Mouse (Mus musculus) intestine, embryonic 14.5 days (tissue): ENCODE data around the gene Ggcx. TPM values are rescaled to one million over a fixed set of nuclear protein-coding genes. Genes with fewer than 3 reads are reported as not detected.
A peak's percentile ranks its signal among the peaks of the same experiment; 100 is the strongest.
"Not testable (repeated sequence)": the region's sequence is repeated elsewhere in the genome, so short reads cannot be mapped to it uniquely, and the experiment has no call there.

ENCODE experiments used
- ATAC-seq: fragments of 200-750 bp; cut with Nextera tagmentation; replicated peaks from 2 replicates; pipeline ENCODE4 v1.8.0; 2017; ENCODE audit warnings: low read depth, moderate number of reproducible peaks, moderate TSS enrichment, moderate library complexity; ENCODE audit not compliant: low FRiP score, low TSS enrichment
- DNase-seq: peaks from one replicate; pipeline ENCODE4 v3.0.0-alpha.2; 2018; ENCODE audit warnings: low spot score
- H3K27ac ChIP-seq: fragments of 300-500 bp; sonication (generic); 2 replicates; pipeline ENCODE4 v1.5.1; 2014; ENCODE audit warnings: low read depth, mild to moderate bottlenecking, control low read depth
- H3K27me3 ChIP-seq: fragments of 300-500 bp; sonication (generic); replicated peaks from 2 replicates; pipeline ENCODE4 v1.6.1; 2014; ENCODE audit warnings: low read length, control low read depth; ENCODE audit not compliant: control insufficient read depth, insufficient read depth
- H3K36me3 ChIP-seq: fragments of 300-500 bp; sonication (generic); 2 replicates; pipeline ENCODE4 v1.6.1; 2014; ENCODE audit warnings: low read length, control low read depth; ENCODE audit not compliant: control insufficient read depth, insufficient read depth
- H3K4me1 ChIP-seq: fragments of 300-500 bp; sonication (generic); replicated peaks from 2 replicates; pipeline ENCODE4 v1.6.1; 2014; ENCODE audit warnings: low read length, control low read depth, mixed read lengths; ENCODE audit not compliant: control insufficient read depth, insufficient read depth
- H3K4me2 ChIP-seq: fragments of 300-500 bp; sonication (generic); 2 replicates; pipeline ENCODE4 v1.6.1; 2014; ENCODE audit warnings: low read length
- H3K4me3 ChIP-seq: fragments of 300-500 bp; sonication (generic); 2 replicates; pipeline ENCODE4 v1.5.1; 2014; ENCODE audit warnings: low read depth, low read length, control low read depth, mixed read lengths
- H3K9ac ChIP-seq: fragments of 300-500 bp; sonication (generic); 2 replicates; pipeline ENCODE4 v1.6.1; 2014; ENCODE audit warnings: mild to moderate bottlenecking, low read length
- H3K9me3 ChIP-seq: fragments of 300-500 bp; sonication (generic); 2 replicates; pipeline ENCODE4 v1.6.1; 2016; ENCODE audit warnings: low read length, control low read depth; ENCODE audit not compliant: control insufficient read depth
- WGBS: fragments of 180-500 bp; shearing (Covaris S2); extraction: QIAGEN DNeasy Blood & Tissue Kit; methylation state at CpG from one replicate; pipeline ENCODE4 v1.1.7; 2014; 5-methylcytosine and 5-hydroxymethylcytosine counted together
- polyA plus RNA-seq: library from polyadenylated mRNA; unstranded; fragments of >200 nt; fragmentation: Nextera tagmentation; extraction: Ambion mirVana; gene quantifications from 2 replicates; pipeline ENCODE4 v1.2.1, GENCODE M21; 2014

Ggcx gene
- polyA plus RNA-seq, 1 experiment from 2014 or later = 12.8 TPM

DNA sequence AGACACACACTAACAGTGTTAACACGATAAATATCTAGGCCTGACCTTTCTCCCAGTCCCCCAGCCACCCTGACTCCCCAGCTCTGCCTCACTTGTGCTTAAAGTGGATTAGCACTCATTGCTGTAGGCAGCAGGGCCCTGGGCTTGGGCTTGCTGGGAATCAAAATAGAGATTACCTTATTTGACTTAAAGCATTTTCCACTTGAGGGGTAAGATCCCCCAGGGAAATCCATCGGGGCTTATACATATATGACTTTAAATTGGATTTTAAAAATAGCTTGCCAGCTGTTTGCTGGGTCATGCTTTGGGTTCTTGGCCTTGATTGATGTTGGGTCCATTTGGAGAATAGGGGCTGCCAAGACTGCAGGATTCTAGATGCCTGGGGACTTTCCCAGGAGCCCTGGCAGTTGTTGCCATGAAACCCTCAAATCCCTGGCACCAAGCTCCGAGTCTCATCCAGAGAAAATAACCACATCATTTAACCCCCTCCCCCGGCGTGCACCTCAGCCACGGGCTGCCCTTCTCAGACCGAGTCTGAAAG lies 40.8 kb downstream of the Ggcx start:
- DNase-seq (no peak), ATAC-seq (0 out of 2 replicates have a peak, but pooled peaks have one; percentile 57)
- Histone ChIP-seq H3K9ac (no peak overlapping the region), H3K4me1 (peaks cover 20% of the 10 kb centered on the region), H3K36me3 (no peaks in the 10 kb centered on the region), H3K9me3 (no peaks in the 10 kb centered on the region), H3K4me3 (no peak overlapping the region), H3K4me2 (no peak overlapping the region), H3K27ac (peak overlapping the region; percentile 74), H3K27me3 (no peaks in the 10 kb centered on the region)
- WGBS = 62% methylated on average over 7 of the region's 7 CpGs

DNA sequence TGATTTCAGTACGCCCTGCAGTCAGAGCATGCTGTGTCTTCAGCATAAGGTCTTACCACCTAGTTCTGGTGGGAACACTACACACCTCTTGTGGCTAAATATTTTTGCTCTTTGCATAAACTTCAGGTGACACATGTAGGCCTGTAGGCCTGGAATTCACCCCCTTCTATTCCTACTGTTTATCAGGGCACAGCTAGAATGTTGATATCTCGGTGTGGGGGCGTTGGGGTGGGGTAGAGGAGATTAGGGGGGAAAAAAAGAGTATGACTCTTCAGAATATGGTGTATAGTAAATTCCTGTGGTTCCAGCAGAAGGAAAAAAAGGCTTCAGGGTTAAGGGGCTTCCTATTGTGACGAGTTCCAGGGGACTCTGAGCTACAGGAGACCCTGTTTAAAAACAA lies 42.5 kb downstream of the Ggcx start:
- ATAC-seq = no peak
- peaks cover 31% of the 10 kb centered on the region for H3K4me1 ChIP-seq
- H3K27ac ChIP-seq = no peak overlapping the region
- DNase-seq = no peak
- no peaks in the 10 kb centered on the region for H3K9me3 ChIP-seq
- H3K4me3 ChIP-seq = no peak overlapping the region
- WGBS = 65% methylated on average over 4 of the region's 4 CpGs
- H3K4me2 ChIP-seq = no peak overlapping the region
- H3K27me3 ChIP-seq = no peaks in the 10 kb centered on the region
- H3K36me3 ChIP-seq = no peaks in the 10 kb centered on the region
- H3K9ac ChIP-seq = no peak overlapping the region

DNA sequence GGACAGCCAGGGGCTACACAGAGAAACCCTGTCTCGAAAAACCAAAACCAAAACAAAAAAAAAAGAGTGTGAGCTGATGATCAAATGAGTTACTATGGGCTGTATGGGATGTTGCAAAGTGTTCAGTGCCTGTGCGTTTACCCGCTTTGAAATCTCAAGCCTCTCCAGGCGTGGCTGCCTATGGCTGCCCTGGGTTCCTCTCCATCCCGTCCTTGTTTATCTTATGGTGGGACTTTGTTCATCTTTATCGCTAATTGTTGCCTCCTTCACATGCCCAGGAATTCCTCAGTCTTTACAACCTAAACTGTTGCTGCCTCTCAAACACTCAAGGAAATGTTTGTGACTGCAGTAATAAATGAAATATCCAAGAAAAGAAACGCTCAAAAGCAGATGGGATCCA lies 44.3 kb downstream of the Ggcx start:
- Histone ChIP-seq H3K9ac (no peak overlapping the region), H3K36me3 (no peaks in the 10 kb centered on the region), H3K4me2 (peak overlapping the region; percentile 24), H3K27me3 (no peaks in the 10 kb centered on the region), H3K4me3 (no peak overlapping the region), H3K9me3 (no peaks in the 10 kb centered on the region), H3K4me1 (peaks cover 31% of the 10 kb centered on the region), H3K27ac (peak overlapping the region; percentile 74)
- peak; percentile 58 for DNase-seq
- 16% methylated on average over 7 of the region's 7 CpGs for WGBS
- ATAC-seq = 0 out of 2 replicates have a peak, but pooled peaks have one; percentile 48

DNA sequence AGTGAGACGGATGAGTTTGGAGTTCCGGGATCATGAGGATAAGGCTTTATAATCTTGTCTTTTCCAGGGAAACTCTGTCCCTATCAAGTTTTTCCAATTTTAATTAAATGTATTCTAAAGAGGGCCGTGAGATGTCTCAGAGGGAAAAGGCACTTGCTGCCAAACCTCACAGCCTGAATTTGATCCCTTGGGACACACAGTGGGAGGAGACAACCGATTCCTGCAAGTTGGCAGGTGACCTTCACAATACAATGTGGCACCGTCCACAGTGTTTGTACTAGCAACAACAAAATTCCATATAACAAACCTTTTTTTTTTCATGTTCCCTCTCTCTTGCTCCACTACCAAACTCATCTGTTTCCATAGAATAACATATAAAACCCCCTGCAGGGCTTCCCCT lies 44.8 kb downstream of the Ggcx start:
- Histone ChIP-seq H3K4me1 (peaks cover 31% of the 10 kb centered on the region), H3K27me3 (no peaks in the 10 kb centered on the region), H3K9me3 (no peaks in the 10 kb centered on the region), H3K4me3 (no peak overlapping the region), H3K9ac (no peak overlapping the region), H3K4me2 (peak overlapping the region; percentile 24; the same call in 1 of the 2 replicates), H3K27ac (peak overlapping the region; percentile 74; the same call in 1 of the 2 replicates), H3K36me3 (no peaks in the 10 kb centered on the region)
- DNase-seq (no peak), ATAC-seq (no peak)
- 17% methylated on average over 5 of the region's 5 CpGs for WGBS

DNA sequence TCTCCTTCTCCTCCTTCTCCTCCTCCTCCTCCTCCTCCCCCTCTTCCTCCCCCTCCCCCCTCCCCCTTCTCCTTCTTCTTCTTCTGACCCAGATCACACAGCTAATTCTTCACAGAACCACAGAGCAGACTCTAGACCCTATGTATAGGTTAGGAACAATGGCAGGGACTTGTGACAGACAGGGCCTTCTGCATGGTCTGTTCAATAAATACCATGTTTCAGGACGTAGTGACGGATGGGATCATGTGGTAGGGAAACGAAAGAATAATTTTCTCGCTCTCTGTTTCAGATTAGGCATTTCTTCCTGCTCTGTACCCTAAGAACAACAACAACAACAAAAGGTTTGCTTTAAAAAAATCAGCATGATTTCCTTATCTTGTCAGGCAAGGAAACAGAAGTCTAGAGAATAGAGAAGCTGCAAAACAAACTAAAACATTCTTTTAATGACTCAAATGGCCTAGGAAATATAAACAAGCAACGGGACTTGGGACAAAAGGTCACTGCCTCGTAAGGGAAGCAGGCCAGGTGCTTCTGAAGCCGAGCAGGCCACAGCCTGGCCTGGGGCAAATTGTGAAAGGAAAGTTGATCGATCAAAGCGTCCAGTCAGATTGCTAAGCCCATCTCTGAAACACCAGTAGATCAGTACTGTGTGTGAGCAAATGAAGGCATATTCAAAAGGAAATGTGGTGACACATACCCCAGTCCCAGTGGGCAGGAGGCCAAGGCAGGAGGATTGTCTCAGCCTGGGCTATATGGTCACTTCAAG lies 46.1 kb downstream of the Ggcx start:
- no peak overlapping the region for H3K9ac ChIP-seq
- H3K36me3 ChIP-seq = no peaks in the 10 kb centered on the region
- ATAC-seq (no peak), DNase-seq (no peak)
- WGBS = 35% methylated on average over 9 of the region's 9 CpGs
- H3K4me3 ChIP-seq = no peak overlapping the region
- H3K27ac ChIP-seq = no peak overlapping the region
- no peak overlapping the region for H3K4me2 ChIP-seq
- H3K4me1 ChIP-seq = peaks cover 18% of the 10 kb centered on the region
- H3K9me3 ChIP-seq = no peaks in the 10 kb centered on the region
- H3K27me3 ChIP-seq = no peaks in the 10 kb centered on the region

DNA sequence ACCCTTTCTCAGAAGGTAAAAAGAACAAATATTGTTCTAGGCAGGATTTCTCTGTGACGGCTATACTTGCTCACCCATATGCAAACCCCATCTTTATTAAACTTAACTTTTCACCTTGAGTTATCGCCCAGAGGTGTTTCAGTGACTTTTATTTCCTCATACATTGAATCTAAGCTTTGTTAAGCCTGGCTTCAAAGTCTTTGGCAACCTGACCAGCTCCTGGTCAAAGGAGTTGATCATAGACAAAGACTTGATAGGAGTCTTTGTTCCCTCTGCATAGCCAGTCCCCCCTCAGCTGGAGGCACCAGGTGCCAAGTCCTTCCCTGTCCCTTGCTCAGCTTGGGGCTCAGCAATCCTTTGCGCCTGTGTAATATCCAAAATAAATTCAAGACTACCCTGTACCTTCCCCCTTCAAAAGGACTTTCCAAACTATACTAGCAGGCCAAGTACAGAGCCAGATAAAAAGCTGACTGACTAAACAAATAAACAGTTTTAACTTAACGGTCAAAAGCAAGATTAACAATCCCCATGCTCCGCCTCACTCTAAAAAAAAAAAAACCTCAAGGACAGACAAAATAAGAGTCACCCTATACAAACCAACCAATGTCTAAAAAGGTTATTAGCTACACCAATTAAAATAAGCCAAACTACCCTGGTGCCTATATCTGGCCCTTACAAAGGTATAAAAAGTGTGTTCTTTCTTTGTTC lies 48.6 kb downstream of the Ggcx start:
- not testable (repeated sequence) for H3K9ac ChIP-seq, H3K27ac ChIP-seq, H3K9me3 ChIP-seq, H3K36me3 ChIP-seq, H3K4me3 ChIP-seq, DNase-seq, H3K27me3 ChIP-seq, H3K4me2 ChIP-seq, ATAC-seq
- WGBS = 80% methylated on average over 5 of the region's 5 CpGs
- peaks cover 28% of the 10 kb centered on the region for H3K4me1 ChIP-seq

DNA sequence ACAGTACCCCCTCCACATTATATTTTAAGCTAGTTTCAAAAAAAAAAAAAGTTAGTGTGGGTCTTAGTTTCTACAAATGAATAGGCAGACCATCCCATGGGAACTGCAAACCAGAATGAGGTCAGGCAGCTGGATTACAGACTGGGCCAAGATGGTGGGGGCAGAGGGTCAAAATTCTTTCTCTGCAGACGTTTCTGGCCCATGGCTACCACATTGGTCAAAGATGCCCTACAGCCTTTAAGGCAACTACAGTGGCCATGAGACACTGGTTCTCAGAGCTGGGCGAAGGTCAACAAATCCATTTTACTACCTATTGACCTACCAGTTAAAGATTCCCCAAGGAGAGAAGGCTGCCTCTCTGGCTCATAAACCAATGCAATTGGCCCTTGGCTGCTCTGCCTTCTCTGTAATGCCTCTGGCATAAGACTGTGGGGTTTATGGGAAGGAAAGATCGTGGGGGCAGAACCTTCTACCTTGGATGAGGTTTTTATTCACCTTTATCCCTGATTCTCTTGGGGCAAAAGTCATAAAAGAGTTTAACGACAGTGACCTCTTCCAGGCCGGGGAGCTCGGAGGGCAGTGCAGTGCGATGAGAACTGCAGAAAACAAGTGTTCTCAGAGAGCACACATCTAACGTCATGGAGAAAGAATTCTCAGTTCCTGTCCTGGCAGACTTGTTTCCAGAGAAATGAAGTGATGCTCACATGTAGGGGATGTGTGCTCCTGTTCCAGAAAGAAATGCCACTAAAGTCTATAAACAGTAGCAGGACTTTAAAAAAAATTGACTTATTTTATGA lies 51.5 kb downstream of the Ggcx start:
- no peak for ATAC-seq
- no peak overlapping the region for H3K9ac ChIP-seq
- no peak for DNase-seq
- no peak overlapping the region for H3K4me3 ChIP-seq
- H3K9me3 ChIP-seq = no peaks in the 10 kb centered on the region
- no peaks in the 10 kb centered on the region for H3K27me3 ChIP-seq
- peaks cover 14% of the 10 kb centered on the region for H3K4me1 ChIP-seq
- H3K27ac ChIP-seq = no peak overlapping the region
- 53% methylated on average over 8 of the region's 8 CpGs for WGBS
- H3K4me2 ChIP-seq = no peak overlapping the region; the same call in 1 of the 2 replicates
- H3K36me3 ChIP-seq = no peaks in the 10 kb centered on the region

DNA sequence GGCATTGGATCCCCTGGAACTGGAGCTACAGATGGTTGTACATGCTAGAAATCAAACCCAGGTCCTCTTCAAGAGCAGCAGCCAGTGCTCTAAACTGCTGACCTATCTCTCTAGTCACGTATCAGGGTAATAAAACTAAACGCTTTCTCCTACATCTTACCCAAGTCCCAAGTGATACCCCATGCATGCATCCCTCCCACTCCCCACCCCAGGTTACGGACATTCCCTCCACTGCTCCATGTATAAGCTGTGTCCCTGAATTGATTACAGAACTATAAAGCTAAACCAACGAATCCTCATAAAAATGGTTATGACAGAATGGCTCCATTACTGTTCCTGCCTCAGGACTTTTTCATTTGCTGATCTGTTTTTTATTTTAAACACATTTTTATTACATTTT lies 52.1 kb downstream of the Ggcx start:
- 64% methylated on average over 4 of the region's 4 CpGs for WGBS
- no peaks in the 10 kb centered on the region for H3K27me3 ChIP-seq
- H3K27ac ChIP-seq = no peak overlapping the region
- H3K4me1 ChIP-seq = peaks cover 10% of the 10 kb centered on the region
- H3K9me3 ChIP-seq = no peaks in the 10 kb centered on the region
- DNase-seq (no peak), ATAC-seq (no peak)
- H3K4me2 ChIP-seq = no peak overlapping the region
- no peaks in the 10 kb centered on the region for H3K36me3 ChIP-seq
- H3K4me3 ChIP-seq = no peak overlapping the region
- H3K9ac ChIP-seq = no peak overlapping the region
